Mouse (Mus musculus): ENCODE results near the gene Prom1.
"Not testable (repeated sequence)": the region's sequence is repeated elsewhere in the genome, so short reads cannot be mapped to it uniquely, and the experiment has no call there.

Gene Prom1

GRCm38 (mm10) chr5:44101231-44102110 is at the start of gene Prom1:
Prom1 (minus strand) TSS chr5:44102032.
- DNase-seq, result peak; percentile 71 to 82

GRCm38 (mm10) chr5:44147732-44148131 is 45.9 kb upstream of the Prom1 start:
- DNase-seq, result no peak

GRCm38 (mm10) chr5:44146437-44147332 is 44.9 kb upstream of the Prom1 start:
- no peak for DNase-seq

- no peak for DNase-seq
These were observed 41.8 kb upstream of the Prom1 start for GRCm38 (mm10) chr5:44143467-44144235.

GRCm38 (mm10) chr5:44127487-44127886 is 25.7 kb upstream of the Prom1 start:
- DNase-seq, result no peak

- DNase-seq, result not testable (repeated sequence)
These were observed 24.7 kb upstream of the Prom1 start for GRCm38 (mm10) chr5:44126574-44126973.

GRCm38 (mm10) chr5:44121390-44121789 is 19.6 kb upstream of the Prom1 start:
- no peak for DNase-seq

- DNase-seq, result no peak
These were observed 11.3 kb upstream of the Prom1 start for GRCm38 (mm10) chr5:44113138-44113537.

- DNase-seq, result peak in 1 of 2 experiments; percentile 50
These were observed 7.3 kb upstream of the Prom1 start for GRCm38 (mm10) chr5:44109121-44109520.

GRCm38 (mm10) chr5:44108125-44108524 is 6.3 kb upstream of the Prom1 start:
- DNase-seq, result no peak

- peak; percentile 30 to 52 for DNase-seq
These were observed 3.4 kb upstream of the Prom1 start for GRCm38 (mm10) chr5:44105192-44105591.

GRCm38 (mm10) chr5:44104686-44105085 is 2.9 kb upstream of the Prom1 start:
- no peak for DNase-seq

- peak in 1 of 2 experiments; percentile 26 for DNase-seq
These were observed 2.3 kb upstream of the Prom1 start for GRCm38 (mm10) chr5:44104120-44104519.

- DNase-seq, result no peak
These were observed 1.3 kb upstream of the Prom1 start for GRCm38 (mm10) chr5:44103121-44103520.

- DNase-seq, result peak; percentile 76 to 82
These were observed 1.1 kb downstream of the Prom1 start for GRCm38 (mm10) chr5:44100544-44101230.

GRCm38 (mm10) chr5:44100187-44100543 is 1.7 kb downstream of the Prom1 start:
- no peak for DNase-seq

GRCm38 (mm10) chr5:44096996-44097395 is 4.8 kb downstream of the Prom1 start:
- DNase-seq, result no peak

GRCm38 (mm10) chr5:44096106-44096505 is 5.7 kb downstream of the Prom1 start:
- no peak for DNase-seq

GRCm38 (mm10) chr5:44095697-44096096 is 6.1 kb downstream of the Prom1 start:
- no peak for DNase-seq

- peak; percentile 27 to 53 for DNase-seq
These were observed 14.8 kb downstream of the Prom1 start for GRCm38 (mm10) chr5:44087034-44087433.

- DNase-seq, result no peak
These were observed 16.0 kb downstream of the Prom1 start for GRCm38 (mm10) chr5:44085871-44086270.

- DNase-seq, result no peak
These were observed 20.7 kb downstream of the Prom1 start for GRCm38 (mm10) chr5:44081108-44081507.
